Mouse (Mus musculus) ovary, adult 18-20 months (tissue): ENCODE measurements at regions not wholly inside any gene's neighbourhood (a gene's known extent, or its start where the extent isn't known, plus 50 kb on each side); places are given as distances from the start of the nearest gene placed in this dataset.

Experiments
- DNase-seq: peaks from one replicate; pipeline ENCODE4 v3.0.0; 2022; ENCODE audit warnings: low spot score, mixed read lengths

- no peak for DNase-seq
Measured at GRCm38 (mm10) chr2:178927038-178927660, 496.8 kb downstream of the Cdh26 start.

GRCm38 (mm10) chr2:178929033-178929432 is 498.7 kb downstream of the Cdh26 start:
- no peak for DNase-seq

GRCm38 (mm10) chr2:178930125-178930524 is 499.8 kb downstream of the Cdh26 start:
- DNase-seq: no peak

- DNase-seq: no peak
Measured at GRCm38 (mm10) chr2:178948471-178948870, 493.8 kb upstream of the Cdh4 start.

GRCm38 (mm10) chr2:178949103-178949502 is 493.1 kb upstream of the Cdh4 start:
- DNase-seq: no peak

GRCm38 (mm10) chr2:178950304-178950703 is 491.9 kb upstream of the Cdh4 start:
- no peak for DNase-seq

- no peak for DNase-seq
Measured at GRCm38 (mm10) chr2:178954420-178955067, 487.7 kb upstream of the Cdh4 start.

- no peak for DNase-seq
Measured at GRCm38 (mm10) chr2:178958829-178959228, 483.4 kb upstream of the Cdh4 start.

GRCm38 (mm10) chr2:178959603-178960002 is 482.6 kb upstream of the Cdh4 start:
- DNase-seq: no peak

- no peak for DNase-seq
Measured at GRCm38 (mm10) chr2:178967584-178968365, 474.5 kb upstream of the Cdh4 start.

GRCm38 (mm10) chr2:178969732-178970131 is 472.5 kb upstream of the Cdh4 start:
- DNase-seq: no peak

- DNase-seq: no peak
Measured at GRCm38 (mm10) chr2:178975366-178975765, 466.9 kb upstream of the Cdh4 start.

GRCm38 (mm10) chr2:178976046-178976445 is 466.2 kb upstream of the Cdh4 start:
- DNase-seq: no peak

GRCm38 (mm10) chr2:178976495-178976894 is 465.7 kb upstream of the Cdh4 start:
- no peak for DNase-seq

GRCm38 (mm10) chr2:178979451-178979850 is 462.8 kb upstream of the Cdh4 start:
- no peak for DNase-seq

GRCm38 (mm10) chr2:178981736-178982502 is 460.3 kb upstream of the Cdh4 start:
- no peak for DNase-seq

GRCm38 (mm10) chr2:178983801-178984200 is 458.4 kb upstream of the Cdh4 start:
- DNase-seq: no peak

- no peak for DNase-seq
Measured at GRCm38 (mm10) chr2:178987935-178988334, 454.3 kb upstream of the Cdh4 start.

- no peak for DNase-seq
Measured at GRCm38 (mm10) chr2:178989291-178989690, 452.9 kb upstream of the Cdh4 start.

- DNase-seq: no peak
Measured at GRCm38 (mm10) chr2:178989784-178990183, 452.4 kb upstream of the Cdh4 start.

GRCm38 (mm10) chr2:178990959-178991358 is 451.3 kb upstream of the Cdh4 start:
- no peak for DNase-seq
